Mouse (Mus musculus): ENCODE results near the gene Chl1. TPM values are rescaled to one million over a fixed set of nuclear protein-coding genes. Genes with fewer than 3 reads are reported as not detected.

The Chl1 gene
- polyA plus RNA-seq, 1 experiment from 2014 or later = 16.3 TPM

DNA sequence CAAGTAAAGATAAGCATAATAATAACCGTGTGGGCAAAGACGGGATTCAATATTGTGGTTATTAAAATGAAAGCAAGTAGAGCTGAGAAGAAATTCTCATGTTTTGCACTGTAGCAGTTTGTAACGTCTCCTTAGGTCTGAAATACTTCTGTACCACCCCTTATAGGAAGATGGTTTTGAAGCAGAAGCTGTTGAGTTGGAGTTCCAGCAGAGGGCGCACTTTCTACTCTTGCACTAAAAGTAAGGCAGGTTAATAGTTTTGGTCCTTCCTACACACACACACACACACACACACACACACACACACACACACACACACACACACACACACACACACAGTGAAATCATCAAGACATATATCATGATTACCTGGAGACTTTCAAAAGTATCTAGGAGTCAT is 235.7 kb downstream of the Chl1 start:
- Histone ChIP-seq H3K27ac (replicated peaks) (no peak overlapping the region), H3K9me3 (ENCODE audit: control insufficient read depth, low read length) (no peaks in the 10 kb centered on the region), H3K27me3 (ENCODE audit: control insufficient read depth, insufficient read depth, low read length) (no peaks in the 10 kb centered on the region), H3K4me1 (replicated peaks; ENCODE audit: control insufficient read depth, insufficient read depth) (no peaks in the 10 kb centered on the region), H3K4me3 (ENCODE audit: low read depth, low read length) (no peak overlapping the region), H3K4me2 (replicated peaks; ENCODE audit: low read depth) (no peak overlapping the region), H3K9ac (ENCODE audit: low read length) (no peak overlapping the region), H3K36me3 (ENCODE audit: control insufficient read depth, insufficient read depth, low read length) (no peaks in the 10 kb centered on the region)
- whole genome bisulfite sequencing = 21% methylated on average over 4 of the region's 4 CpGs
- no peak for ATAC-seq (ENCODE audit: low FRiP score, low TSS enrichment)
- TF ChIP-seq CTCF (IDR thresholded peaks at IDR 0.05; ENCODE audit: low read depth) (peak; percentile 60), EP300 (optimal IDR thresholded peaks at IDR 0.05) (no peak)
- peak; percentile 23 for DNase-seq (ENCODE audit: low spot score)

DNA sequence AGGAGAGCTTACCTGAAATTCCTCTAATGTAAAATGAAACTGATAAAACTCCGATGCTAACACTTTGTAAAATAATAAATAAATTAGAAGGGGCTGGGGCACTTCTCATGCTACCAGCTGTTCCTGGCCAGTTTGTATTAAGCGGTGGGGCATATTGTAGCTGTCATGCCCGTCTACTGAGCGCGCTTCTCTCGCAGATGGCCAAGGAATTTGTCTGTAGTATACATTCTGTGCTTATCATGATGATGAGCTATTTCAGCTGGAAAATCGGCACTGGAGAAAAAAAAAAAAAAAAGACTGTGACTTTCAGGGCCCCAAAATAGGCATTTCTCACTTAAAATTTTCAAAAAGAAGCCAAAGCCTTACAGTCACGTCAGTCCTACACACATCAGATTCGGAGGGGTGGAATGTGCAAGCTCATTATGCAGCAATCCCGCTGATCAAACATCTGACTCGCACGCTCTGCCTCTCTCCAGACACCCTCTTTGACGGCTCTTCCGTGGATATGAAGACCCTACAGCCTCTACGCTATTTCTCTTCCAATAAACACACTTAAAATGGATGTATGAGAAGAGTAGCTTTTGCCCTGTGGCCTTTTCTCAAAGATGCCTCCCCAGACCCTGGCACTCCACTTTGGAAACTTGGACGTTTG is 238.9 kb downstream of the Chl1 start:
- WGBS = 45% methylated on average over 16 of the region's 16 CpGs
- Histone ChIP-seq H3K4me3 (ENCODE audit: low read depth, low read length) (no peak overlapping the region), H3K4me1 (replicated peaks; ENCODE audit: control insufficient read depth, insufficient read depth) (no peaks in the 10 kb centered on the region), H3K9me3 (ENCODE audit: control insufficient read depth, low read length) (no peaks in the 10 kb centered on the region), H3K27ac (replicated peaks) (no peak overlapping the region), H3K9ac (ENCODE audit: low read length) (no peak overlapping the region), H3K36me3 (ENCODE audit: control insufficient read depth, insufficient read depth, low read length) (no peaks in the 10 kb centered on the region), H3K27me3 (ENCODE audit: control insufficient read depth, insufficient read depth, low read length) (no peaks in the 10 kb centered on the region), H3K4me2 (replicated peaks; ENCODE audit: low read depth) (no peak overlapping the region)
- TF ChIP-seq CTCF (IDR thresholded peaks at IDR 0.05; ENCODE audit: low read depth) (no peak), EP300 (optimal IDR thresholded peaks at IDR 0.05) (no peak)
- DNase-seq (ENCODE audit: low spot score) = no peak
- no peak for ATAC-seq (ENCODE audit: low FRiP score, low TSS enrichment)

DNA sequence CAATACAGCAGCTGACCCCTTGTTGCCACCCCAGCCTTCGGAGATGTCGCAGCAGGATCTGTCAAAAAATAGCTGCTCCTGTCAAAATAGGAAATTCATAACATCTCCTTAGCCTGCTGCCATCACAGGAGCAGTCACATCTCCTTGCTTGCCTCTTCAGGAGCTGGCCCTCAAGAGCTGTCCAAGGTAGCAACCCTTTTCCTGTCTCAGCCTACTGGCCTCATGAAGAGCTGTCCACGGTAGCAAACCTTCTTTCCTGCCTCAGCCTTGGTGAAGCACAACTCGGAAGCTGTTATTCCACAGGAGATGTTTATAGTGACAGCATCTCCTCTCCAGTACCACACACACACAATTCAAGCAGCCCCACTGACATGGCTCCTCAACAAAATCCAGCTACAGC is 243.5 kb downstream of the Chl1 start:
- no peaks in the 10 kb centered on the region for H3K9me3 ChIP-seq (ENCODE audit: control insufficient read depth, low read length)
- H3K36me3 ChIP-seq (ENCODE audit: control insufficient read depth, insufficient read depth, low read length) = no peaks in the 10 kb centered on the region
- no peak for DNase-seq (ENCODE audit: low spot score)
- H3K27me3 ChIP-seq (ENCODE audit: control insufficient read depth, insufficient read depth, low read length) = no peaks in the 10 kb centered on the region
- H3K9ac ChIP-seq (ENCODE audit: low read length) = no peak overlapping the region
- no peak overlapping the region for H3K4me2 ChIP-seq (replicated peaks; ENCODE audit: low read depth)
- WGBS = 67% methylated on average over 4 of the region's 4 CpGs
- H3K4me3 ChIP-seq (ENCODE audit: low read depth, low read length) = no peak overlapping the region
- H3K27ac ChIP-seq (replicated peaks) = no peak overlapping the region
- no peak for TF ChIP-seq EP300 (optimal IDR thresholded peaks at IDR 0.05)
- no peak for TF ChIP-seq CTCF (IDR thresholded peaks at IDR 0.05; ENCODE audit: low read depth)
- no peak for ATAC-seq (ENCODE audit: low FRiP score, low TSS enrichment)
- H3K4me1 ChIP-seq (replicated peaks; ENCODE audit: control insufficient read depth, insufficient read depth) = no peaks in the 10 kb centered on the region

DNA sequence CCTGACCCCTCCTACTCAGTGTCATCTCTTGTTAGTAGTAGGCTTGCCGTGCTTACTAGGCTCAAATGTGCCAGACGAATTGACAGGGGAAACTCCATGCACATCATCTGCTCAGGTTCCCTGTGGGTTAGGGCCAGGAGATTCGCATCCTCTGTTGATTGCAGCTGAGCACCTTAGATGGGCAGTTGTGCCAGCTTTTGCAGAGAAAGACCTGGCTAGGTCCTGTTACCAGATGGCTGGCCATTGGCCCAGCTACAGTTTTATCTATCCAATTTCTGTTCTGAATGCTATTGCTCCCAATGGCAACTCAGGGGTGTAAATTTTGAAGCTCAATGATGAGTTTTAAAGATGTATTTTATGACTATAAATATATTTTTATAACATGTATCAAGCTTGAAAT is 256.4 kb downstream of the Chl1 start:
- no peak overlapping the region for H3K4me2 ChIP-seq (replicated peaks; ENCODE audit: low read depth)
- no peaks in the 10 kb centered on the region for H3K9me3 ChIP-seq (ENCODE audit: control insufficient read depth, low read length)
- H3K4me1 ChIP-seq (replicated peaks; ENCODE audit: control insufficient read depth, insufficient read depth) = no peaks in the 10 kb centered on the region
- H3K36me3 ChIP-seq (ENCODE audit: control insufficient read depth, insufficient read depth, low read length) = no peaks in the 10 kb centered on the region
- H3K27me3 ChIP-seq (ENCODE audit: control insufficient read depth, insufficient read depth, low read length) = no peaks in the 10 kb centered on the region
- ATAC-seq (ENCODE audit: low FRiP score, low TSS enrichment) (no peak), DNase-seq (ENCODE audit: low spot score) (no peak)
- TF ChIP-seq CTCF (IDR thresholded peaks at IDR 0.05; ENCODE audit: low read depth) = no peak
- TF ChIP-seq EP300 (optimal IDR thresholded peaks at IDR 0.05) = no peak
- H3K4me3 ChIP-seq (ENCODE audit: low read depth, low read length) = no peak overlapping the region
- no peak overlapping the region for H3K9ac ChIP-seq (ENCODE audit: low read length)
- WGBS = 77% methylated on average over 3 of the region's 3 CpGs
- H3K27ac ChIP-seq (replicated peaks) = no peak overlapping the region

DNA sequence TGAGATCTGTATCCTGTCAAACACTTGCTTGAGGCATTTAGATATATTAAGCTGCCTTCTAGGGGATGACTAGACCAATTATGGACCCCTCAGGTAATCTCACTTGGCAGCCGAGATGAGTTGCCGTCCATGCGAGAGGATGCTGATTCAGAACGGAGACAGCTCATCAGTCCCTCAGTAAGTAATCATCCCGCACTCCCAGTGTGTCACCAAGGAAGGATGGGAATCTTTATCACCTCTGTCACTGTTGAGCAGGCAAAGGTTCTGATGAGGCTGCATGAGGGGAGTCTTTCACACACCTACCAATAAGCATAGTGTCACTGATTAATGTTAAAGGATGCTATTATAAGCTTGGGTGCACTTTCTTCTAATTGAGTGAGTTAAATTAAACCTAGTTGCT is 270.7 kb downstream of the Chl1 start:
- H3K9me3 ChIP-seq (ENCODE audit: control insufficient read depth, low read length) = no peaks in the 10 kb centered on the region
- ATAC-seq (ENCODE audit: low FRiP score, low TSS enrichment) (no peak), DNase-seq (ENCODE audit: low spot score) (no peak)
- H3K27ac ChIP-seq (replicated peaks) = no peak overlapping the region
- 77% methylated on average over 5 of the region's 5 CpGs for WGBS
- H3K9ac ChIP-seq (ENCODE audit: low read length) = no peak overlapping the region
- H3K4me2 ChIP-seq (replicated peaks; ENCODE audit: low read depth) = no peak overlapping the region
- no peak overlapping the region for H3K4me3 ChIP-seq (ENCODE audit: low read depth, low read length)
- H3K27me3 ChIP-seq (ENCODE audit: control insufficient read depth, insufficient read depth, low read length) = no peaks in the 10 kb centered on the region
- no peak for TF ChIP-seq EP300 (optimal IDR thresholded peaks at IDR 0.05)
- TF ChIP-seq CTCF (IDR thresholded peaks at IDR 0.05; ENCODE audit: low read depth) = no peak
- no peaks in the 10 kb centered on the region for H3K36me3 ChIP-seq (ENCODE audit: control insufficient read depth, insufficient read depth, low read length)
- H3K4me1 ChIP-seq (replicated peaks; ENCODE audit: control insufficient read depth, insufficient read depth) = no peaks in the 10 kb centered on the region

DNA sequence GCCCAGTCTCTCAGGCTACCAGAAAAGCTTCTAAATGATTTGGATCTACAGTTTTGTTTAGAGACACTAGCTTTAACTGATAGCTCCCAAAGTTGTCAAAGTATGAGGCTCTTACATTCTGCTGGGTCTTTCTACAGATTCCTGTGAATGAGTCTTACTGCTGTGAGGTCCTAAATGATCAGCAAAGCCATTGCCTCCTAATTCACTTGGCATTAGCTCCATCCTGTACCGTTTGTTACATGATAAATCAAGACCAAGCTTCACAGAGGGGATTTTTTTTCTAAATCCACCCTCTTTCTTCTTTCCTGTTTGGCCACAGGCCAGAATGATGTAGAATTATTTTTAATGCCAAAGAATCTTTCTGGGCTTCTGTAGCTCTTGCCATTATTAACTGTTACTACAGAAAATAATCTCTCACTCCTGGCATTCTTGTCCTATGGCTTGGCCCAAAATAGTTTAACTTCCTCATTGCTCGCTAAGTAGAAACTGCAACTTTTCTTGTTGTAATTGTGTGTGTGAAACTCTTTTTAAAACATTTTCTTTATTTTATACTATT is 280.8 kb downstream of the Chl1 start:
- ATAC-seq (ENCODE audit: low FRiP score, low TSS enrichment) = no peak
- WGBS = 32% methylated on average over 2 of the region's 2 CpGs
- no peak for DNase-seq (ENCODE audit: low spot score)
- Histone ChIP-seq H3K4me2 (replicated peaks; ENCODE audit: low read depth) (no peak overlapping the region), H3K36me3 (ENCODE audit: control insufficient read depth, insufficient read depth, low read length) (no peaks in the 10 kb centered on the region), H3K27ac (replicated peaks) (no peak overlapping the region), H3K27me3 (ENCODE audit: control insufficient read depth, insufficient read depth, low read length) (no peaks in the 10 kb centered on the region), H3K9me3 (ENCODE audit: control insufficient read depth, low read length) (no peaks in the 10 kb centered on the region), H3K4me3 (ENCODE audit: low read depth, low read length) (no peak overlapping the region), H3K4me1 (replicated peaks; ENCODE audit: control insufficient read depth, insufficient read depth) (no peaks in the 10 kb centered on the region), H3K9ac (ENCODE audit: low read length) (no peak overlapping the region)
- TF ChIP-seq EP300 (optimal IDR thresholded peaks at IDR 0.05) (no peak), CTCF (IDR thresholded peaks at IDR 0.05; ENCODE audit: low read depth) (no peak)
